Mouse (Mus musculus) erythroblast, adult 5-6 weeks (primary cell): ENCODE measurements at regions not wholly inside any gene's neighbourhood (a gene's known extent, or its start where the extent isn't known, plus 50 kb on each side); places are given as distances from the start of the nearest gene placed in this dataset.

Experiments used
- ATAC-seq: replicated peaks from 2 replicates; pipeline ENCODE4 v1.8.0; 2016; ENCODE audit warnings: moderate number of reproducible peaks, mild to moderate bottlenecking, moderate TSS enrichment, inconsistent platforms; ENCODE audit not compliant: poor library complexity, low FRiP score, severe bottlenecking

DNA sequence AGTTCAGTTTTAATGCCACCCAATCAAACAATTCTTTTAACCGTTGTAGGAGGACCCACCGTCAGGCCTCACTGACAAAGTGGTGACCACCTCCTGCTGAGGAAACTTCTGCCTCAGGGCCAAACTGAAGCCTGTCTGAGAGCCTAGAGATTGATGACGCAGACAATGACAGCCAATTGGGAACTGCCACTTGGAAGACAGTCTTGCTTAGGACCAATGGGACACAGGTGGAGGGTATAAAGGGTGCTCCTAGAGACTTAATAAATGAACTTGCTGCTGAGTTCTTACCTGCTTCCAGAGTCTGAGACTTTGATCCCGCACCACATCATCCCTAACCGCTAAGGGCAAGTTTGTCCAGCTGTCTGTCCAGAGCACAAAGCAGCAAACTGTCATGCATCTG lies 80.0 kb downstream of the Tbx4 start:
- ATAC-seq, result no peak

DNA sequence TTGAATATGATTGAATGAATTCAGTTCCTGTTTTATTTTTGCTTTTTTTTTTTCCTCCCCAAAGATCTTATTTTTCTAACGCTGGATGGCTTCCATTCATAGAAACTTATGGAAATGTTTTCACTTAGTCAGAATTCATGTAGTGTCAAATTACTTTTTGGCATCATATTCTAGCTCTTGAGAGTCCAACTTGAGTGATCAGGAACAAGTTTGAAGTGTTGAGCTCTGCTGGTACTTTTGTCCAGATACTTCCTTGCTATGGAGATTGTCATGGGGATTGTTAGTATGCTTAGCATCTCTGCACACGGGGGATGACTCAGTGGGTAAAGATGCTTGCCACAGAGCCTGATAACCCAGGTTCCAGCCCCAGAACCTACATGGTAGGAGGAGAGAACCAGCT lies 84.1 kb downstream of the Tbx4 start:
- ATAC-seq, result no peak

DNA sequence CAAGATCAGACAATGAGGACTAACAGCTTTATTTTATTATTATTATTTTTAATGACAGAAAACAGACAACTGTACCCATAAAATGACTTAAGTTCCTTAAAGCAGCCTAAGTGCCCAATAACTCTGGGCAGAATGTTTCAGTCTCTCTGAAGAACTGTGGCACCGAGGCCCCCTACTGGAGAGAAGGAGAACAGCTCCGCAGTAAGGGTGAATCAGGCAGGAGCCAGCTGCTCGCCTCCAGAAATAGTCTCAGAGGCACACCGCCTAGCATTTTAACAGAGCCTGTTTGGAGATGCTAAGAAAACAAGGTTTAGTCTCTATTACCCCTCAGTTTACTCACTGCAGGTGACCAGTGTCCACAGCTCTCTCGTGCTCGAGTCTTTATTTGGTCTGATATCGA lies 86.2 kb downstream of the Tbx4 start:
- peak; percentile 91 for ATAC-seq

DNA sequence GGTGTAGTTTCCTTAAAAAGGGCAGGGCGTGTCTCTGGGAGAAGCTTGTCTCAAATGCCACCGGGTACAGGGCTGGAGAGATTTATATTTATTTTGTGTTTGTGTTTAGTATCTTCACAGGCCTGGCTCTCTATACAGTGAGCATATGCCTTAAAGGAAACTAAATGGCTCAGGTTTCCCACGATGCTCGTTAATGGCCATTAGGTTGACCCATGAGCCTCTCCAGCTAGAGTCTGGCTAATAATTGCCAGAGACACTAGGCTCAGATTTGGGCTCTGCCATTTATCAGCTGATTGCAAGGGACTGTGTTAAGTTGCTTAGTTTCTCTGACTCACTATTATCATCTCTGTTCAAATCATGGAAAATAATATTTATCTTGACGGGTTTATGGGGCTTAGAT lies 87.5 kb downstream of the Tbx4 start:
- ATAC-seq, result no peak

DNA sequence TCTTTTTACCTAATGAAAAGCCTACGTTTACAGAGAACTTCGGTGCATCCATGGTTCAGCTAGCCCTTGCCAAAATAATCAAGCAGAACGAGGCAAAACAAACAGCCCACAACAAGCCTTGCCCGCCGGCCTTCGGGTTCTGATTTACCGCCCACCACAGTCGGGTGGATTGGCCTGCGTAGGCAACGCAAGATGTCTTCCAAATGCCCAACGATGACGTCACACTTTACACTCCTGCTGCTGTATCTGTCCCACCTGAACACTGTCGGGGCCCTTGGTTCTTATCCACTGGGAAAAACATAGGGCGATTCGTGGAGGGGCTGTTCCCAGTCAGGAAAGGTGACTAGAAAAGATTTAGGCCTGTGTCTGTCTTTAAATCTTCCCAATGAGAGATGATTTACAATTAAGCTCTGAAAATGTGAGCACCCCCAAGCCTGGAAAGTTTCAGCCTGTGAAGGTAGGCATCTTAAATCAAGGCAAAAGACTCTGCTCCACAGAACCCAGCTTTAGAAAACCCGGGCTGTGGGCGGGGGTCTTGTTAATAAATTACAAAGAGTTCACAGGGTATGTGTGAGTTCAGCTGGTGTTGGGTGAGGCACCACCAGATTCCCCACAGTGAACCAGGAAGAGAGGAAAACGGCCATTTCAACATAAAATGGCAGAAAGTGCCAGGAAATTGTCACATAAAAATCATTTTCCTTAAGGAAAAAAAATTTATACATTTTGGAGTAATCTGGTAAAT lies 90.6 kb downstream of the Tbx4 start:
- no peak for ATAC-seq

DNA sequence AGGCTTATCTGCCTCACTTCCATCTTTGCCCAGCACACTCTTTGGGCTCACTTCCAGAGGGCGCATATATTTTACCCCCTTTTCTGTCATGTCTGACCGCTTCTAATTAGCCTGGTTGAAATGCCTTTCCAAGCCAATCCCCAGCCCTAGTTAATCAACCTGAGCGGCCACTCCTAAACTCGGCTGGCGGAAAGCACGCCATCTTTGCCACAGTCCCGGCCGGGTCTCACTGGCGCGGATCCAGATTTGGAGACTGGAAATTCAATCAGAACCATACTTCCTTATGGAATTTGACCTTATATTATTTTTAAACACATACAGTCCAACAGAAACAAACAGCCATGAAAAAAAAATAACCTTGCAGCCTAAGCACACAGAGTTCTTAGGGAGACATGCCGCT lies 94.2 kb downstream of the Tbx4 start:
- ATAC-seq, result no peak

DNA sequence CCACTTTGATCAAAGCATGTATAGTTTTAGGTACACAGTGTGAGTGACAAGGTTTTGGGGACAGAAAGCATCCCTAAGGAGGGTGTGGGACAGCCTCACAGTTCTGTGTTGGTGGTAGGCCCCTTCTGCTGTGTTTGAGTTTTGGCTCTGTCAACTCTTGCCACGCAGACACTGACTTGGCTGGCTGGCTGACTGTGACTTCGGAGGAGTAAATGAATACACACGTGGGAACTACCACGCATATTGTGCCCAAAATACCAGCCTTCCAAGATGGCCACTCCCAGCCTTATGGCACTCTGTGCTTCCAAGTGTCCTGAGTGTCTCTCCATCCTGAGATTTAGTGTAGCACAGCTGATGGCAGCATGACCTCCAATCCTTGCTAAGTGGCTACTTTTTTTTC lies 95.3 kb downstream of the Tbx4 start:
- ATAC-seq, result no peak

DNA sequence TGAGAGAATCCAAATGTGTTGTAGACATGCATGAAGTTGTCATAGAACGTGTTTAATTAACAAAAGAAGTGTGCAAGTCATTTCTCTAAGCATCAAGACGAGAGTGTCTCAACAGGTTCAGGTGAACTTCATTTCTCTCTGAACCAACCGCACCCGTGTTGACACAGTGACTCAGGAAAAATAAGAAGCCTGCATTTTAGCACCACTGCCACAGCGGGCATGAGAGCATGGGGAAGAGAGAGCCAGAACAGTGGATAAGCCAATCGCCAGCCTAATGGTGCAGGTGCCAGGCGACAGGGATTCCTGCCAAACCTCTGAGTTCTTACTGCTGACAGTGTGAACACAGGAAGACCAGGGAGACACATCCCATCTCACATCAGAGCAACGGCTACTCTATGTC lies 100.1 kb downstream of the Tbx4 start:
- ATAC-seq, result 0 out of 2 replicates have a peak, but pooled peaks have one; percentile 46

DNA sequence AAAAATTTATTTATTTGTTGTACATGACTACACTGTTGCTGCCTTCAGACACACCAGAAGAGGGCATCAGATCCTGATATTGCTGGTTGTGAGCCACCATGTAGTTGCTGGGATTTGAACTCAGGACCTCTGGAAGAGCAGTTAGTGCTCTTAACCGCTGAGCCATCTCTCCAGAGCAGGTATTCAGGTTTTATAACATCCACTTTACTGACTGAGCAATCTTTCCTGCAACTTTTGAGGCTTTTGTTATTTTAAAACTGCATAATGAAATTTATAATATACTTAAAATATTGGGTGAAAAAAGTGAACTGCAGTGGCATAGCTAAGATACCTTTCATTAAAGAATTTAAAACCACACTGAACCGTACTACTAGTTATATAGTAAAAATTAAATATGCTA lies 101.0 kb downstream of the Tbx4 start:
- ATAC-seq, result no peak

DNA sequence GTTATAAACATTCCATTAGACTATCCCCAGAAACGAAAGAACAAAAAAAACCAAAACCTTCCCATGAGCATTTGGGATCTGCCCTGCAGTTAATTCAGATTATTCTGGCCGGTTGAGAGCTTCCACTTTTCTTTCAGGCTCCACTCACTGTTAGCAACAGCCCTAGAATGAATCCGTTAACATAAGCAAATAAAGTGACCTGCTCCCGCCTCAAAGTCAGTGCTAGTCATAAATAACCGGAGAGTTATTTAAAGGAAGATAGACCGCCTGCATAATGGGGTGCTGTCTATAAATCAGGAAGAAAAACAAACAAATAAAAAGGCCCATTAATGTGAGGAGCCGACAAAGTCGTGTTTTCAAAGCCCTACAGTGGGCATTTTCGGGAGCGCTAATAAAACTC lies 103.3 kb downstream of the Tbx4 start:
- ATAC-seq, result no peak

DNA sequence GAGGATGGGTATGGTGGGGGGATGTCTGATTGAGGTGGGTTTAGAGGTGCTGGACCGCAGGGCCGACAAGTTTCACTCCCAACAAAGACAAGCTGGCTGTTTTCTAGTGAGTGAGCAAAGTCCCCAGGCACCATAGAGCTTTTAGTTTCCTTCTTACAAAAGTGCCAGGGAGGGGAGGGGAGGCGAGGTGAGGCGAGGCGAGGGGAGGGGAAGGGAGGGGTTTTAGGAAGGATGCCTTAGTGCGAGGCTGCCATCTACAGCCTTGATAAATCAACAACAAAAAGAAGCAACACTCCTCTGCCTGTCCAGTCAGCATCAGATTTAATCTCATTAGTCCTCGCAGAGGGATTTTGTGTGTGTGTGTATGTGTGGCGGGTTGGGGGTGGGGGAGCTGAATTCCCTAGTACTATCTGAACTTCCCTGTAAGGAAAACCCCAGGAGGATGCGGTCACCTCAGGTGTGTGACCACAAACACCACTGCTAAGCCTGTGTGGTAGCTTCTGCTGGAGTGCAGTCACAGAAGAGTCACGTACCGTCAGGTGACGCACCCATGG lies 103.8 kb downstream of the Tbx4 start:
- ATAC-seq, result no peak

DNA sequence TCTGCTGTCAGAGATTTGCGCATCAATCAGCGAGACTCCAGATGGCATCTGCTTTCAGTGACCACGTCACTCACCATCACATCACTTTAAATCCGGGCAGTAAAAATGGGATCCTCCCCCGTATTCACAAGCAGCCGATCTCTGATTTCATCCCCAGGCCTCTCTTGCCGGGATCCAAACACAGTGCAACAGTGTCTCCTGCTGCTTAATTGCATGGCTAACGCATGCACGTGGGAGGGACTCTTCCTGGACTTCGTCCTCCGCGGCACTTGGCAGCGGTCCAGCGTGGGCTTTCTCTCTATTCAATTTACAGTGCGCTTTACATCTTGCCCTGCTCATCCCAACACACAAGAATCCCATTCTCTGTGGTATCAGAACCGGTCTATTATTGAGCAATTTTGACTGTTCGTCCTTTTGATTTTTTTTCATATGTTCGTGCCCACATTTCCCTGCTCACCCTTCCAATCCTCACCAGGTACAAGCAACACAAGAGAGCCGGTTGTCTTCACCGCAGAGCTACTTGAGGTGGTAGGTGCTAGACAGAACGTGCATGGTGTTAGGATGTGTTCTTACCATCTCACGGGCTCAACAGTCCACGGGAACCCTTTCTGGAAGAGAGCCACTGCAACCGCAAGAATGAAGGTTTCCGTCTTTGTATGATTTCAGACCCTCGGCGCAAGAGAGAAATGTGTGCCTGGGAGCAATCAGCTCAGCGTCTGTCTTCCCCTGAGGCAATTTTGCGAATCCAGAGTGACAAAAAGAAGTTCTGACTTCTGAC lies 109.3 kb downstream of the Tbx4 start:
- no peak for ATAC-seq

DNA sequence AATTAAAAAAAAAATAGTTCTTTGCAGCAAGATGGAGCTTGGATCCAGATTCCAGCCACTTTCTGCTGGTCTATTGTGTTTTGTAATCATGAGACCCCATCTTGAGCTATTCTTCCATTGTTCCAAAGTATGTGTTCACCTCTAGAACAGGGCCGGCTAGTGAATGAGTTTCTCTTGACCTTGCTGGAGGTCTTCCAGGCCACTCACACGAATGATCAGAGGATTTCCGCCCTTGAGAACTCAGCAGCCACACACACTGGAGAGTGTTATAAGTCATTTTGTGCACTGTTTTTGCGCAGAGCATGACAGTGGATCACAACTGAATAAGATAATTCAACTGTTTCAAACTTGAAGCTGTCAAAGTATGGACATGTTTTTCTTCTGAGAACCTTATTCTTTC lies 110.5 kb downstream of the Tbx4 start:
- no peak for ATAC-seq

DNA sequence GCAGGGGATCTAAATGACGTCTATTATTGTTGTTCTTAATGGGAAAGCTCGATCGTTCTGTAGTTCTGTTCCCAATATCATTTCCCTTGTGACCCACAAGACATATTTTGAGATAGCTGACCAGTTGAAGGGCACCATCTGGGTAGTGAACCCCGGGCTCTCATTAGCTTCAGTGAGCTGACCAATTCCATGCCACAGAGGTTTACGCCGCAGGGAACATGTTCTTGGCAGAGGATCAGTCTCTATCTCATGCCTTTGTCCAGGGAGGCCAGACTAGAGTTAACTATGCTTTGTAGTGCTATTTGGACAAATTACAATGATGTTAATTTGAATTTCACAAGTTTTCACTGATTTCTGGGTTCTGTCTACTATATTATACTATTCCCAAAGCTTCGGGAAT lies 117.1 kb downstream of the Tbx4 start:
- ATAC-seq, result no peak

DNA sequence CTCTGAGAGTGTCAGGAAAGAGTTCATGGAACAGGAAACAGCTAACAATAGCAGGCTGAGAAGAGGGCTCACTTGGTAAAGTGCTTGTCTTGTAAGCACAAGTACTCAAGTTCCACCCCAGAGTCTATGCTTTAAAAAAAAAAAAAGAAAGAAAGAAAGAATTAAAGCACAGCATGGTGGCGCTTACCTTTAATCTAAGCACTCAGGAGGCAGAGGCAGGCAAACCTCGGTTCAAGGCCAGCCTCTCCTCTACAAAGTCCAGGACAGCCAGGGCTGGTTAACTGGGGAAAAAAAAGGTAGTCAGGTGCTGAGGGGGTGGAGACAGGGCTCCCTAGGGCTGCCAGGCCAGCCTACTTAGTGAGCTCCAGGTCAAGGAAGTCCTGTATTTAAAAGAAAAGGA lies 119.1 kb downstream of the Tbx4 start:
- no peak for ATAC-seq

DNA sequence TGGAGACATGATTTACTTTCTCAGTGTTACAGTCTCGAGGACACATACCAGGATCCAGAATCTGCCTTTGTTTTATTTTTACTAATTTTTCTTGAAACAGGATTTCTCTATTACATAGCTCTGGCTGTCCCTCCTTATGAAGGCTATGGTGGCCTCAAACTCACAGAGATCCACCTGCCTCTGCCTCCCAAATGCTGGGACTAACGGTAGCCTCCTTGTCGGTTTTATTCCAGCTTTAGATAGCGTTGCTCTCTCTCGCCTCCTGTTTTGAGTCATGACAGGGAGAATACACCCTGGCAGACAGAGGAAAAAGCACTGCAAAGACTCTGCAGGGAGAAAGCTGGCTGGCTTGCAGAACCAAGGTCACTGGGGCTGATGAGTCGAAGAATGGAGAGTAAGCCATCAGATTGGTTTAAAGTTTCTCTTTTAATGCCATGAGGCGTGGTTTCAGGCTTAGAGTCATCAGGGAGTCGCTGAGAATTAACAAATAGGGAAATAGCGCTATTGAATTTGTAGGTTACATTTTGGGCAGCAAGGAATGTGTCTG lies 119.8 kb downstream of the Tbx4 start:
- no peak for ATAC-seq

DNA sequence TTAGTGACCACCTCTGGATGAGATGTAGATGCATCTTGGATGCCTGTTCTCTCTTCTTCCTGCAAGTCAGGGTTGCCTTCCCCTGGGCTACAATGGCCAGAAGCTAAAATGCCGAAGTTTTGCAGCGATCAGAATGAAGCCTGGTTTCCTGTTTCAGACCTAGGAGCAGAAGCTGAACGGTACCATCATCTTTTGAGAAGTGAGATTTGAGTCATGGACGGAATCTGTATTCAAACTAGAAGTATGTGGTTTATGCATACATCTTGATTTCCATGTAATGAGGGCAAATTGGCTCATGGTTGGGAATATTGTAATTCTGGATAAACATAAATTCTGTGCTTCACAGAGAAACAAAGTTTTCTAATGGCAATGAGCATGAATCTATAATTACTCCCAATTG lies 120.6 kb downstream of the Tbx4 start:
- ATAC-seq, result no peak
